13 mouse cellular contexts compared by ENCODE assay signal in genomic region chr3:138712452-138713140, GRCm38 (mm10). TPM values are rescaled to one million over a fixed set of nuclear protein-coding genes. Genes with fewer than 3 reads are reported as not detected.
DNase-seq lines count a peak whose midpoint lies in the region; TF ChIP-seq lines count a peak whose summit lies in the region.
"Had no signal": no experiment of that assay in that cellular context is flagged by ENCODE, and none has a peak within 500 bp of the region (broad histone marks: within the 10 kb centered on the region; RNA-seq: fewer than 3 reads in every experiment).

No protein-coding gene starts in this region.

- TF ChIP-seq POLR2A in olfactory bulb, adult 2 months (IDR thresholded peaks at IDR 0.05; ENCODE audit: insufficient read depth, low read depth, low read length): no peak

- peak; percentile 41 for DNase-seq in left cerebral cortex, postnatal 4 days
- DNase-seq in left cerebral cortex, adult 8-10 months (ENCODE audit: low spot score in 2 of 2): no peak
- DNase-seq in cerebellum, adult 18-20 months: peak; percentile 44 to 45
- peak; percentile 22 to 43 for DNase-seq in cerebellum, postnatal 36 days
- DNase-seq in adrenal gland, adult 2 months: no peak
- DNase-seq in gastrocnemius, postnatal 10 days: no peak
- DNase-seq: heart, adult 18-20 months; spleen, adult 18-20 months had no signal

- peak overlapping the region; percentile 0; the same call in 1 of the 2 replicates for H3K4me3 ChIP-seq in olfactory bulb, adult 2 months (ENCODE audit: insufficient read depth, low read depth, low read length)
- H3K4me3 ChIP-seq: embryonic facial prominence, embryonic 13.5 days; intestine, embryonic 15.5 days; limb, embryonic 15.5 days; midbrain, embryonic 10.5 days had no signal

- no peak overlapping the region for H3K27ac ChIP-seq in olfactory bulb, adult 2 months (ENCODE audit: insufficient read depth, low read depth, low read length)
- H3K27ac ChIP-seq: embryonic facial prominence, embryonic 13.5 days; intestine, embryonic 15.5 days; limb, embryonic 15.5 days; midbrain, embryonic 10.5 days had no signal

- peaks cover 12% of the 10 kb centered on the region for H3K4me1 ChIP-seq in olfactory bulb, adult 2 months (ENCODE audit: control insufficient read depth, insufficient read depth, low read length)
- H3K4me1 ChIP-seq: embryonic facial prominence, embryonic 13.5 days; intestine, embryonic 15.5 days; limb, embryonic 15.5 days had no signal

- intact Hi-C loops in left cerebral cortex, postnatal 4 days (cut with DNase I): no loop called here

- no peak for TF ChIP-seq CTCF in olfactory bulb, adult 2 months (IDR thresholded peaks at IDR 0.05; ENCODE audit: insufficient read depth, low read depth, low read length)

- WGBS in olfactory bulb, adult 2 months: 29% methylated on average over 11 of the region's 11 CpGs

RNA-seq across cellular contexts. Expression of gene Tspan5, which starts 29.4 kb away (rescaled TPM):
- total RNA-seq in left cerebral cortex, postnatal 4 days (2021): 100 to 1,000 TPM; 191 to 200 TPM
- total RNA-seq in left cerebral cortex, adult 8-10 months (2022): 100 to 1,000 TPM; 217 to 260 (median 233) TPM
- polyA plus RNA-seq in olfactory bulb, adult 2 months (2012; ENCODE audit: insufficient read depth, insufficient read length, low replicate concordance, missing spikeins): not detected in 2 replicates
- total RNA-seq in adrenal gland, adult 2 months (2021): 10 to 100 TPM; 47.3 to 67.5 TPM
- 32.3 and 40.3 TPM in 2 replicates for polyA plus RNA-seq in adrenal gland, adult 2 months (2012; rRNA removed)
- 10 to 100 TPM; 10.6 to 12.1 TPM for total RNA-seq in gastrocnemius, postnatal 10 days (2021)

Comparison
In these comparisons a context has a peak if more than half of its experiments do, and no peak if none do; other contexts are left out.
1. DNase-seq: peak in left cerebral cortex, postnatal 4 days (single experiment), cerebellum, adult 18-20 months (2 of 2) and cerebellum, postnatal 36 days (2 of 2); none in left cerebral cortex, adult 8-10 months (0 of 2), adrenal gland, adult 2 months (single experiment) and gastrocnemius, postnatal 10 days (single experiment).